Comparison of ENCODE assay signal across 8 mouse cellular contexts in the genomic region with DNA sequence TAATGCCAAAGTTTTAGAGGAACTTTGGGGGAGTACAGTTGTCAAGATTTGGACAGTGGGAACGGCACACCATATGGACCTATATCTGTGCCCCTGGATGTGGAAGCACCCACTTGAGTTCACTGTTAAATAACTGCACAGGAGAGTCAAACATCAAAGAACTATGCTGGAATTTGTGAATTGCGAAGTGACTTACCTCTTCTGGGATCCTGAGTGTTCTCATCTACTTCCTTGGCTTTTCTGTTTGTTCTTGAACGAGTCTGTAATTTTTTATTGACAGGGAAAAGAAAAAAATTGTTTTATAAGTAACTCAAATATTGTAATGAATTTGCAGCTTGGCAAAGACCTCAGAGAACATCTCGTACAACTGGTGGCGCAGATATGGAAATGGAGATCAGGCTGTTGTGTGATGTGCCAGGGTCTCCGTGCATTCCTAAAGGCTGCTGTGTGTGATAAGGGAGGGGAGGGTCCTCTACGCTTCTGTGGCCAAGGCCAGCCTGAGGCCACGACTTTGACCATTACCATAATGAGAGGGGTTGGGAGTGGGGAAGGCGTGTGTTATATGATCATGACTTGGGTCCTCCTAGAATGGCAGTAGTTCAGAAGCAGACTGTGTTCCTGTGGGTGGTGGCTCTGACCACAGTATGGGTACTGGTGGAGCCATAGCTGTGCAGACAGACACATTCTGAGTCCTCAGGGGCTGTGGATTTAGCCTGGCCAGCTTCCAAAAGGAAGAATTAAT. TPM values are rescaled to one million over a fixed set of nuclear protein-coding genes. Genes with fewer than 3 reads are reported as not detected.
DNase-seq lines count a peak whose midpoint lies in the region; ATAC-seq and TF ChIP-seq lines count a peak whose summit lies in the region.

No protein-coding gene starts in this region.

- no peak for DNase-seq in left cerebral cortex, adult 2 months (ENCODE audit: extremely low spot score in 1 of 2, low spot score in 2 of 2)
- no peak for DNase-seq in left cerebral cortex, postnatal 36 days (ENCODE audit: low spot score in 2 of 2)
- no peak for DNase-seq in right cerebral cortex, adult 2 months (ENCODE audit: low spot score in 2 of 2)
- DNase-seq in left cerebral cortex, adult 9 months (ENCODE audit: low spot score in 2 of 2), result no peak

- H3K9me3 ChIP-seq in forebrain, embryonic 12.5 days, result no peaks in the 10 kb centered on the region
- H3K9me3 ChIP-seq in limb, embryonic 15.5 days, result no peaks in the 10 kb centered on the region
- H3K9me3 ChIP-seq in neural tube, embryonic 15.5 days (replicated peaks), result no peaks in the 10 kb centered on the region

- H3K36me3 ChIP-seq in forebrain, embryonic 12.5 days (replicated peaks), result no peaks in the 10 kb centered on the region
- no peaks in the 10 kb centered on the region for H3K36me3 ChIP-seq in limb, embryonic 15.5 days
- no peaks in the 10 kb centered on the region for H3K36me3 ChIP-seq in neural tube, embryonic 15.5 days

- no peak overlapping the region for H3K27ac ChIP-seq in left cerebral cortex, adult 2 months
- no peak overlapping the region for H3K27ac ChIP-seq in forebrain, embryonic 12.5 days
- H3K27ac ChIP-seq in limb, embryonic 15.5 days, result no peak overlapping the region
- no peak overlapping the region for H3K27ac ChIP-seq in neural tube, embryonic 15.5 days (replicated peaks)

- H3K4me3 ChIP-seq in left cerebral cortex, adult 2 months, result peak overlapping the region; percentile 60
- H3K4me3 ChIP-seq in forebrain, embryonic 12.5 days (replicated peaks), result peak overlapping the region; percentile 57
- H3K4me3 ChIP-seq in limb, embryonic 15.5 days, result peak overlapping the region; percentile 48
- peak overlapping the region; percentile 56 for H3K4me3 ChIP-seq in neural tube, embryonic 15.5 days (replicated peaks)

- no peak for ATAC-seq in forebrain, embryonic 12.5 days (ENCODE audit: low FRiP score)
- no peak for ATAC-seq in limb, embryonic 15.5 days (ENCODE audit: insufficient number of reproducible peaks, low FRiP score, low TSS enrichment, low read depth)
- ATAC-seq in neural tube, embryonic 15.5 days (ENCODE audit: low FRiP score), result no peak
- no peak for ATAC-seq in CD4-positive, CD25-positive, alpha-beta regulatory T cell, adult 4 months

- H3K27me3 ChIP-seq in forebrain, embryonic 12.5 days, result no peaks in the 10 kb centered on the region
- H3K27me3 ChIP-seq in limb, embryonic 15.5 days, result no peaks in the 10 kb centered on the region
- no peaks in the 10 kb centered on the region for H3K27me3 ChIP-seq in neural tube, embryonic 15.5 days (replicated peaks)

- intact Hi-C loops in left cerebral cortex, adult 2 months (cut with DNase I), result loop anchor here (10.0 kb wide), 1 partner anchor 872 kb away; no protein-coding TSS in a partner anchor
- intact Hi-C loops in left cerebral cortex, postnatal 36 days (cut with DNase I), result no loop called here

- no peak overlapping the region for H3K9ac ChIP-seq in forebrain, embryonic 12.5 days
- no peak overlapping the region for H3K9ac ChIP-seq in limb, embryonic 15.5 days
- no peak overlapping the region; the same call in 1 of the 2 replicates for H3K9ac ChIP-seq in neural tube, embryonic 15.5 days (replicated peaks)

- peak overlapping the region; percentile 63 for H3K4me2 ChIP-seq in forebrain, embryonic 12.5 days
- peak overlapping the region; percentile 76; the same call in 1 of the 2 replicates for H3K4me2 ChIP-seq in limb, embryonic 15.5 days
- peak overlapping the region; percentile 85 for H3K4me2 ChIP-seq in neural tube, embryonic 15.5 days

- TF ChIP-seq CTCF in left cerebral cortex, adult 2 months (IDR thresholded peaks at IDR 0.05), result no peak

- WGBS in forebrain, embryonic 12.5 days, result 93% methylated on average over 9 of the region's 9 CpGs
- WGBS in limb, embryonic 15.5 days, result 72% methylated on average over 9 of the region's 9 CpGs
- 87% methylated on average over 9 of the region's 9 CpGs for WGBS in neural tube, embryonic 15.5 days

- H3K4me1 ChIP-seq in forebrain, embryonic 12.5 days, result peaks cover 18% of the 10 kb centered on the region
- peaks cover 38% of the 10 kb centered on the region for H3K4me1 ChIP-seq in limb, embryonic 15.5 days
- peaks cover 44% of the 10 kb centered on the region for H3K4me1 ChIP-seq in neural tube, embryonic 15.5 days

RNA-seq across cellular contexts. Expression of gene Pfkfb4, which starts 1.2 kb away (rescaled TPM):
- total RNA-seq in left cerebral cortex, adult 2 months (2021), result 10 to 100 TPM; 15.8 to 17.7 TPM
- total RNA-seq in left cerebral cortex, postnatal 36 days (2021), result 10 to 100 TPM; 12.7 to 18.2 TPM
- polyA plus RNA-seq in forebrain, embryonic 12.5 days (2016; fragmentation: Nextera tagmentation; extraction: Ambion mirVana), result 16.5 and 18.4 TPM in 2 replicates
- 10.0 and 11.8 TPM in 2 replicates for polyA plus RNA-seq in limb, embryonic 15.5 days (2015; fragmentation: Nextera tagmentation; extraction: Ambion mirVana)
- 26.3 and 30.1 TPM in 2 replicates for polyA plus RNA-seq in neural tube, embryonic 15.5 days (2015; fragmentation: Nextera tagmentation; extraction: Ambion mirVana)
- 10 to 100 TPM in 1 of 2 experiments, 1 to 10 TPM in 1; 6.1 to 12.7 TPM for polyA plus RNA-seq in CD4-positive, CD25-positive, alpha-beta regulatory T cell, adult 4 months (2017; shearing (Covaris generic))

RNA-seq across cellular contexts. Expression of gene Ucn2, which starts 7.0 kb away (rescaled TPM):
- under 1 TPM; 0.40 to 0.41 TPM for total RNA-seq in left cerebral cortex, adult 2 months (2021)
- total RNA-seq in left cerebral cortex, postnatal 36 days (2021), result under 1 TPM in 1 of 2 experiments, not detected in 1; 0.70 TPM
- polyA plus RNA-seq in forebrain, embryonic 12.5 days (2016; fragmentation: Nextera tagmentation; extraction: Ambion mirVana), result not detected in 2 replicates
- 0.46 TPM in 1 of 2 replicates, not detected in the other for polyA plus RNA-seq in limb, embryonic 15.5 days (2015; fragmentation: Nextera tagmentation; extraction: Ambion mirVana)
- not detected in 2 replicates for polyA plus RNA-seq in neural tube, embryonic 15.5 days (2015; fragmentation: Nextera tagmentation; extraction: Ambion mirVana)
- polyA plus RNA-seq in CD4-positive, CD25-positive, alpha-beta regulatory T cell, adult 4 months (2017; shearing (Covaris generic)), result not detected

RNA-seq across cellular contexts. Expression of gene Col7a1, which starts 39.4 kb away (rescaled TPM):
- total RNA-seq in left cerebral cortex, adult 2 months (2021), result 1 to 10 TPM; 2.8 to 4.0 TPM
- 1 to 10 TPM; 1.4 to 5.5 TPM for total RNA-seq in left cerebral cortex, postnatal 36 days (2021)
- 2.2 and 3.2 TPM in 2 replicates for polyA plus RNA-seq in forebrain, embryonic 12.5 days (2016; fragmentation: Nextera tagmentation; extraction: Ambion mirVana)
- polyA plus RNA-seq in limb, embryonic 15.5 days (2015; fragmentation: Nextera tagmentation; extraction: Ambion mirVana), result 19.4 and 24.4 TPM in 2 replicates
- 1.8 and 2.8 TPM in 2 replicates for polyA plus RNA-seq in neural tube, embryonic 15.5 days (2015; fragmentation: Nextera tagmentation; extraction: Ambion mirVana)
- polyA plus RNA-seq in CD4-positive, CD25-positive, alpha-beta regulatory T cell, adult 4 months (2017; shearing (Covaris generic)), result not detected

RNA-seq across cellular contexts. Expression of gene Shisa5, which starts 45.6 kb away (rescaled TPM):
- total RNA-seq in left cerebral cortex, adult 2 months (2021), result 10 to 100 TPM; 71.6 to 77.5 TPM
- total RNA-seq in left cerebral cortex, postnatal 36 days (2021), result 10 to 100 TPM; 63.9 to 74.8 TPM
- polyA plus RNA-seq in forebrain, embryonic 12.5 days (2016; fragmentation: Nextera tagmentation; extraction: Ambion mirVana), result 35.6 and 37.3 TPM in 2 replicates
- polyA plus RNA-seq in limb, embryonic 15.5 days (2015; fragmentation: Nextera tagmentation; extraction: Ambion mirVana), result 108 and 123 TPM in 2 replicates
- polyA plus RNA-seq in neural tube, embryonic 15.5 days (2015; fragmentation: Nextera tagmentation; extraction: Ambion mirVana), result 78.4 and 93.0 TPM in 2 replicates
- 1,000 to 10,000 TPM; 3,771 to 6,921 TPM for polyA plus RNA-seq in CD4-positive, CD25-positive, alpha-beta regulatory T cell, adult 4 months (2017; shearing (Covaris generic))

RNA-seq across cellular contexts. Expression of gene Uqcrc1, which starts 56.4 kb away (rescaled TPM):
- 100 to 1,000 TPM; 358 to 364 TPM for total RNA-seq in left cerebral cortex, adult 2 months (2021)
- total RNA-seq in left cerebral cortex, postnatal 36 days (2021), result 100 to 1,000 TPM; 349 to 409 TPM
- 353 and 359 TPM in 2 replicates for polyA plus RNA-seq in forebrain, embryonic 12.5 days (2016; fragmentation: Nextera tagmentation; extraction: Ambion mirVana)
- 427 and 499 TPM in 2 replicates for polyA plus RNA-seq in limb, embryonic 15.5 days (2015; fragmentation: Nextera tagmentation; extraction: Ambion mirVana)
- 511 and 515 TPM in 2 replicates for polyA plus RNA-seq in neural tube, embryonic 15.5 days (2015; fragmentation: Nextera tagmentation; extraction: Ambion mirVana)
- polyA plus RNA-seq in CD4-positive, CD25-positive, alpha-beta regulatory T cell, adult 4 months (2017; shearing (Covaris generic)), result 100 to 1,000 TPM; 182 to 369 TPM
